In the genomic region with DNA sequence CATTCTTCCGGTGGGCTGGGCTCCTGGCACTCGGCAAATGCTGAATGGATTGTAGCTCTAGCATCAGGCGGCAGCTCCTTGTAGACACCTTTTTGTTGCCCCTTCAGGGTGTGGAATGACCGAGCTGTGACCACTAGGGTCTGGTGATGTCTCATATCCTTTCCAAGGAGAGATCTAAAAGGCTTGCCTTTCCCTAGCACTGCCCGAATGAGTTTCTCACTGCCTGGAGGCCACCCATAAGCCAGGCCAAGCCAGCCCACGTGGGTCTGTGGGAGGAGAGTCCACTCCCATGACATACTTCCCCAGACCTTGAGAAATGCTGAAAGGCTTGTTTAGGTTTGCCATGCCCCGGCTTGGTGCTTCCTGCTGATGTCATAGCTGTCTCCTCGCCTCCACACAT, we compare ENCODE assay signal across 13 mouse cellular contexts. TPM values are rescaled to one million over a fixed set of nuclear protein-coding genes. Genes with fewer than 3 reads are reported as not detected.
DNase-seq lines count a peak whose midpoint lies in the region; ATAC-seq and TF ChIP-seq lines count a peak whose summit lies in the region.
"Had no signal": no experiment of that assay in that cellular context is flagged by ENCODE, and none has a peak within 500 bp of the region (broad histone marks: within the 10 kb centered on the region; RNA-seq: fewer than 3 reads in every experiment).

No protein-coding gene starts in this region.

- peak overlapping the region; percentile 21 for H3K4me2 ChIP-seq in forebrain, embryonic 13.5 days
- H3K4me2 ChIP-seq in forebrain, embryonic 11.5 days (ENCODE audit: low read depth, low read length, severe bottlenecking): no peak overlapping the region
- no peak overlapping the region for H3K4me2 ChIP-seq in lung, postnatal 0 days (replicated peaks; ENCODE audit: low read depth, low read length)
- H3K4me2 ChIP-seq: kidney, embryonic 15.5 days had no signal

- no peak for TF ChIP-seq POLR2A in testis, adult 2 months (IDR thresholded peaks at IDR 0.05; ENCODE audit: control insufficient read depth, low read depth, low read length)

- WGBS in forebrain, embryonic 13.5 days: 89% methylated on average over 8 of the region's 8 CpGs
- 89% methylated on average over 8 of the region's 8 CpGs for WGBS in forebrain, embryonic 11.5 days
- WGBS in lung, postnatal 0 days: 64% methylated on average over 8 of the region's 8 CpGs

- TF ChIP-seq CTCF in testis, adult 2 months (IDR thresholded peaks at IDR 0.05; ENCODE audit: control insufficient read depth, insufficient read depth, insufficient replicate concordance, low read depth, low read length): no peak
- no peak for TF ChIP-seq CTCF in lung, postnatal 0 days (IDR thresholded peaks at IDR 0.05)

- no peak for DNase-seq in forebrain, embryonic 11.5 days (ENCODE audit: low spot score)
- no peak for DNase-seq in testis, postnatal 14 days (ENCODE audit: low spot score)
- peak; percentile 8 for DNase-seq in lung, postnatal 0 days (ENCODE audit: low spot score)
- no peak for DNase-seq in gastrocnemius, postnatal 4 days (ENCODE audit: low spot score in 2 of 2)
- no peak for DNase-seq in cerebellum, adult 9-10 months
- DNase-seq in left cerebral cortex, adult 11 months (ENCODE audit: low spot score): no peak

- H3K4me1 ChIP-seq in forebrain, embryonic 13.5 days: peaks cover 56% of the 10 kb centered on the region
- peaks cover 6% of the 10 kb centered on the region for H3K4me1 ChIP-seq in forebrain, embryonic 11.5 days (replicated peaks; ENCODE audit: control insufficient read depth, insufficient read depth, low read length)
- H3K4me1 ChIP-seq in testis, adult 2 months (ENCODE audit: control insufficient read depth, insufficient read depth, low read length): peaks cover 8% of the 10 kb centered on the region
- peaks cover 4% of the 10 kb centered on the region; the same call in 1 of the 2 replicates for H3K4me1 ChIP-seq in lung, postnatal 0 days (ENCODE audit: insufficient read depth, low read depth, low read length)

- H3K27ac ChIP-seq in forebrain, embryonic 13.5 days: no peak overlapping the region
- no peak overlapping the region for H3K27ac ChIP-seq in forebrain, embryonic 11.5 days (ENCODE audit: low read depth, low read length)
- peak overlapping the region; percentile 17; the same call in 1 of the 2 replicates for H3K27ac ChIP-seq in testis, adult 2 months (ENCODE audit: control insufficient read depth, insufficient read depth, low read depth, low read length)
- no peak overlapping the region for H3K27ac ChIP-seq in lung, postnatal 0 days (ENCODE audit: low read length)
- H3K27ac ChIP-seq: kidney, embryonic 15.5 days had no signal

- no peak for TF ChIP-seq EP300 in lung, postnatal 0 days (IDR thresholded peaks at IDR 0.05)

- no peak for ATAC-seq in forebrain, embryonic 13.5 days
- ATAC-seq in forebrain, embryonic 11.5 days (replicated peaks; ENCODE audit: low FRiP score): no peak
- no peak for ATAC-seq in lung, postnatal 0 days

- no peaks in the 10 kb centered on the region for H3K9me3 ChIP-seq in forebrain, embryonic 13.5 days (replicated peaks)
- no peaks in the 10 kb centered on the region for H3K9me3 ChIP-seq in forebrain, embryonic 11.5 days (ENCODE audit: control insufficient read depth, low read length)
- H3K9me3 ChIP-seq in lung, postnatal 0 days (ENCODE audit: low read length): no peaks in the 10 kb centered on the region
- H3K9me3 ChIP-seq: kidney, embryonic 15.5 days had no signal

- H3K36me3 ChIP-seq in forebrain, embryonic 13.5 days (ENCODE audit: poor library complexity, severe bottlenecking): peaks cover 23% of the 10 kb centered on the region
- no peaks in the 10 kb centered on the region; the same call in 1 of the 2 replicates for H3K36me3 ChIP-seq in forebrain, embryonic 11.5 days (ENCODE audit: control insufficient read depth, insufficient read depth, low read length)
- H3K36me3 ChIP-seq in testis, adult 2 months (ENCODE audit: control insufficient read depth, insufficient read depth, low read length): no peaks in the 10 kb centered on the region
- no peaks in the 10 kb centered on the region for H3K36me3 ChIP-seq in lung, postnatal 0 days (ENCODE audit: insufficient read depth, low read length)

- H3K27me3 ChIP-seq in forebrain, embryonic 13.5 days: no peaks in the 10 kb centered on the region
- no peaks in the 10 kb centered on the region for H3K27me3 ChIP-seq in forebrain, embryonic 11.5 days (ENCODE audit: control insufficient read depth, insufficient read depth, low read length)
- no peaks in the 10 kb centered on the region for H3K27me3 ChIP-seq in testis, adult 2 months (ENCODE audit: control insufficient read depth, insufficient read depth, low read length)
- H3K27me3 ChIP-seq in lung, postnatal 0 days (replicated peaks; ENCODE audit: insufficient read depth, low read length): no peaks in the 10 kb centered on the region
- H3K27me3 ChIP-seq: kidney, embryonic 15.5 days had no signal

- no peak overlapping the region for H3K4me3 ChIP-seq in forebrain, embryonic 13.5 days
- H3K4me3 ChIP-seq in forebrain, embryonic 11.5 days (ENCODE audit: low read depth, low read length): no peak overlapping the region
- no peak overlapping the region for H3K4me3 ChIP-seq in testis, adult 2 months (ENCODE audit: control insufficient read depth, low read depth, low read length)
- no peak overlapping the region for H3K4me3 ChIP-seq in lung, postnatal 0 days (ENCODE audit: low read depth, low read length)
- H3K4me3 ChIP-seq: kidney, embryonic 15.5 days had no signal

- H3K9ac ChIP-seq in forebrain, embryonic 13.5 days: no peak overlapping the region
- H3K9ac ChIP-seq in forebrain, embryonic 11.5 days (ENCODE audit: low read length): no peak overlapping the region
- no peak overlapping the region for H3K9ac ChIP-seq in lung, postnatal 0 days (replicated peaks; ENCODE audit: low read depth)
- H3K9ac ChIP-seq: kidney, embryonic 15.5 days had no signal

RNA-seq across cellular contexts. Expression of gene Dhcr7, which starts 9.3 kb away (rescaled TPM):
- 47.1 and 52.0 TPM in 2 replicates for polyA plus RNA-seq in forebrain, embryonic 13.5 days (2015; fragmentation: Nextera tagmentation; extraction: Ambion mirVana)
- 88.8 and 95.4 TPM in 2 replicates for polyA plus RNA-seq in forebrain, embryonic 11.5 days (2014; fragmentation: Nextera tagmentation; extraction: Ambion mirVana)
- polyA plus RNA-seq in testis, adult 2 months (2012; rRNA removed): 42.3 and 42.9 TPM in 2 replicates
- polyA plus RNA-seq in lung, postnatal 0 days (2015; fragmentation: Nextera tagmentation; extraction: Ambion mirVana): 9.7 and 10.8 TPM in 2 replicates
- total RNA-seq in gastrocnemius, postnatal 4 days (2021): 10 to 100 TPM; 16.7 to 18.6 TPM

RNA-seq across cellular contexts. Expression of gene Nadsyn1, which starts 9.5 kb away (rescaled TPM):
- 5.6 and 6.8 TPM in 2 replicates for polyA plus RNA-seq in forebrain, embryonic 13.5 days (2015; fragmentation: Nextera tagmentation; extraction: Ambion mirVana)
- 8.2 and 10.1 TPM in 2 replicates for polyA plus RNA-seq in forebrain, embryonic 11.5 days (2014; fragmentation: Nextera tagmentation; extraction: Ambion mirVana)
- 11.4 and 12.1 TPM in 2 replicates for polyA plus RNA-seq in testis, adult 2 months (2012; rRNA removed)
- 5.0 and 5.2 TPM in 2 replicates for polyA plus RNA-seq in lung, postnatal 0 days (2015; fragmentation: Nextera tagmentation; extraction: Ambion mirVana)
- 1 to 10 TPM; 5.1 to 5.9 TPM for total RNA-seq in gastrocnemius, postnatal 4 days (2021)

RNA-seq across cellular contexts. Expression of gene Gm498, which starts 34.4 kb away (rescaled TPM):
- polyA plus RNA-seq in forebrain, embryonic 13.5 days (2015; fragmentation: Nextera tagmentation; extraction: Ambion mirVana): not detected in 2 replicates
- not detected in 2 replicates for polyA plus RNA-seq in forebrain, embryonic 11.5 days (2014; fragmentation: Nextera tagmentation; extraction: Ambion mirVana)
- polyA plus RNA-seq in testis, adult 2 months (2012; rRNA removed): 224 and 242 TPM in 2 replicates
- not detected in 2 replicates for polyA plus RNA-seq in lung, postnatal 0 days (2015; fragmentation: Nextera tagmentation; extraction: Ambion mirVana)
- total RNA-seq in gastrocnemius, postnatal 4 days (2021): not detected
- total RNA-seq: adrenal gland, postnatal 4 days had no signal
- polyA plus RNA-seq: cortical plate, adult 2 months; kidney, embryonic 15.5 days; liver, embryonic 16.5 days; thymus, postnatal 0 days had no signal

RNA-seq across cellular contexts. Expression of gene Mrgpre, which starts 47.9 kb away (rescaled TPM):
- polyA plus RNA-seq in forebrain, embryonic 13.5 days (2015; fragmentation: Nextera tagmentation; extraction: Ambion mirVana): 1.8 and 1.9 TPM in 2 replicates
- polyA plus RNA-seq in forebrain, embryonic 11.5 days (2014; fragmentation: Nextera tagmentation; extraction: Ambion mirVana): 2.1 and 2.6 TPM in 2 replicates
- polyA plus RNA-seq in testis, adult 2 months (2012; rRNA removed): 0.11 and 0.18 TPM in 2 replicates
- polyA plus RNA-seq in lung, postnatal 0 days (2015; fragmentation: Nextera tagmentation; extraction: Ambion mirVana): 0.67 and 0.72 TPM in 2 replicates
- total RNA-seq in gastrocnemius, postnatal 4 days (2021): 1 to 10 TPM; 1.7 to 2.7 TPM

Comparison
In these comparisons a context has a peak if more than half of its experiments do, and no peak if none do; other contexts are left out.
1. RNA of gene Gm498, which starts 34.4 kb away (polyA plus RNA-seq): 224 to 242 TPM in testis, adult 2 months; not detected in forebrain, embryonic 13.5 days, not detected in forebrain, embryonic 11.5 days and not detected in lung, postnatal 0 days; every median in the first group is over 100 times any median in the second.